Mouse (Mus musculus): ENCODE measurements at regions not wholly inside any gene's neighbourhood (a gene's known extent, or its start where the extent isn't known, plus 50 kb on each side); places are given as distances from the start of the nearest gene placed in this dataset.
"Not testable (repeated sequence)": the region's sequence is repeated elsewhere in the genome, so short reads cannot be mapped to it uniquely, and the experiment has no call there.

DNA sequence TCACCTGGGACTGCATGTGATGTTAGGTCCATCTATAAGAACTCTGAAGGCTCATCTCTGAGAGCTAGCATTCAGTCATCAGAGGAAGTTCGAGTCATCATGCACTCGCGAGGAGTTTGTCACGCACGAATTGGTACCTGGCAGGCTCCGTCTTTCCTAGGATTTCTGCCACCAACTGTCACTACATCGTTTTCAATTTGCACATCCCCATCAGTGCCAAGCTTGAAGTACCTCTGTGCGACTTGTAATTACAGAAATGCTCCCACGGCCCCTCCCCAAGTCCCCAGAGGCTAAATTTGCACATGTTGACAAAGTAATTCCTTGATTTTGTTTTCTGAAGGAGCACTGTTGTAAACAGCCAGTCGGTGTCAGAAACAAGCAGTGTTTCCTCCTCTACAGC lies 372.2 kb upstream of the Id2 start:
- no peak for DNase-seq (ENCODE audit: low read depth, low spot score)

DNA sequence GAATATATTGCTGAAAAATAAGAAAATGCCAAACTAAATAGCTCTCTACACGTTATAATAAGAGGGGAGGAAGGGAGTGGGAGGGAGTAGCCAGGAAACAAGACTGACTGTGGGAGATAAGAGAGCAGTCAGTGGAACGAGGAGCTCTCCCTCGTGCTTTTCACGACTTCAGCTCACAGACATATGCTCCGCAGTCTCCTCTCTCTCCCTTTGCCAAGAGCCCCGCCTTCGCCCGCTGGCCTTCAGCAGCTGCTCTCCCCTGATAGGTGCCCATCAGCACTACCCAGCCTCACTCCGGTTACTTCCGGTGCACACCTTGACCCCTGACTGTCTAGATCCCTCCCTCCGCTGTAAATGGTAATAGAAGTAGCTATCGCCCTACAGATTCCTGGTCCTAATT lies 370.8 kb upstream of the Id2 start:
- DNase-seq (ENCODE audit: low read depth, low spot score) = no peak

DNA sequence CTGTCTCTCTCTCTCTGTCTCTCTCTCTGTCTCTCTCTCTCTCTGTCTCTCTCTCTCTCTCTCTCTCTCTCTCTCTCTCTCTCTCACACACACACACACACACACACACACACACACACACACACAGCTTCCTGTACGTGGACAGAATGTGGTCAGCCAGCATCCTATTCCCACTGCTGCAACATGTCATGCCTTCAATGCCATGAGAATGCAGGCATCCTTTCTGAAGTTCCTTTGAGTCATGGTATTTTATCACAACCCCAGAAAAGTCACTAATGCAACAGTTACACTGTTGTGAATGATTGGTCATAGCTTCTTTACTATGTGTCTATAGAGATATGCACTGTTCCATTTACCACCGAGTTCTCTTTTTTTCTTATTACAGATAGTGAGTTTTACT lies 365.8 kb upstream of the Id2 start:
- not testable (repeated sequence) for DNase-seq (ENCODE audit: low read depth, low spot score)

DNA sequence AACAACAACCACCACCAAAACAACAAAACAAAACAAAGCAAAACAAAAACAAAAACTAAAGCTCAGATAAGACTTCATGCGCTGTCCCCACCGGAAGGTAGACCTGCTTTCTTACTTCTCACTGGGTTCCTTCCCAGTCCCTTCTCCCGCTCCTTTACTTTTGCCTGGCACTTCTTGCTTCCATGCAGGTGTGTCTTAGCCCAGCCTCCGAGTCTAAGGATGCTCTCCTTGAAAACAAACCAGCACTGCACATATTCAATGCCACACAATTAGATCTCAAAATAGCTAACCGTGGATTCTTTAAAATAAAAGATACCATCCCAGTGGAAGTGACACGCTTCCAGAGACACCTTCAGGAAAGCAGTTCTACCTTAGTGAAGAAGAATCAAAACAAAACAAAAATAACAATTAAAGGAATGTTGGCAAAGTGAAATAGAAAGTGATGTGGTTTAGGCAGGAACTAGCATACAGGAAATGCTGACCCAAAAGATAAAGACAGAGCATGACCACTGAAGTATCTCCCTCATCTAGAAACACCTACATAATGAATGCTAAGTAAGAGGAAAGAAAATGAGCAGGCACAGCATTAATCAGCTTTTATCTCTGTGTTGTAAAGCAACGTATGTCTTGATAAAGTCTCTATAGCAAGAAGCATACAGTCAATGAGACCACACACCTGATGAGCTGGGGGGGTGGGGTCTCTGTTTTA lies 358.5 kb upstream of the Id2 start:
- no peak for DNase-seq (ENCODE audit: low read depth, low spot score)

DNA sequence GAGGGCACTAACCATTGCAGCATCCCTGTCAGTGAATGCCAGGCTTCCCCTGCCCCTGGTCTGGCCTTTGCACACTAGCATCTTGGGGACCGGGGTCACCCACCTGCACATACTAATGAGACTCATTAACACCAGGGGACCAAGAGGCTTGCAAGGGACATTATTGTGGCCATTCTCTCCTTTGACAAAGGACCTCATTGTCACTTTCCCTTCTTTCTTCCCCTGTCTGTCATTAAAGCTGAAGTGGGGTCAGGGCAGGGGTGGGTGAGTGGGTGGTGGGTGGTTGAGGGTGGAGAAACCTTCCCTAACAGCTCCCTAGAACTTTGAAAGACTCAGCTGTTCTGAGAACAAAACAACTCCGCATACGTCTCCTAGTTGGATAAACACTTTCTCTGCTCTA lies 356.4 kb upstream of the Id2 start:
- DNase-seq (ENCODE audit: low read depth, low spot score) = no peak

DNA sequence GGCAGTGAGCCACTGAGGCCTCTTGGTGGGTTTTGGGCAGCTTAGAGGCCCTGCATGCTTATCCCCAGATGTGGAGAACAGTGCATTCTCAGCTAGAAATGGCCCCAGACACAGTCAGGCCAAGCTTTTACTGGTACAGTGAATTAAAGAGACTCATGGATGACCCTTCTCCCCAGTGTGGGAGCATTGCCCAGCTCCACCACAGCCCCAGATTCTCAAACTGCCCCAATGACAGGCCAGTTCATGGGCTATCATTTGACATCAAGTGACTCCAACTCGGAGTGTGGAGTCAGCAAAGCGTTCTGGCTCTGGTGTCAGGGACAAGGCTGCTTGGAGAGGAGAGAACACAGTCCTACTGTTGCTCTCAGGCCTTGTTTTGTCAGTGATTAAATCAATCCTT lies 354.2 kb upstream of the Id2 start:
- DNase-seq (ENCODE audit: low read depth, low spot score) = no peak

DNA sequence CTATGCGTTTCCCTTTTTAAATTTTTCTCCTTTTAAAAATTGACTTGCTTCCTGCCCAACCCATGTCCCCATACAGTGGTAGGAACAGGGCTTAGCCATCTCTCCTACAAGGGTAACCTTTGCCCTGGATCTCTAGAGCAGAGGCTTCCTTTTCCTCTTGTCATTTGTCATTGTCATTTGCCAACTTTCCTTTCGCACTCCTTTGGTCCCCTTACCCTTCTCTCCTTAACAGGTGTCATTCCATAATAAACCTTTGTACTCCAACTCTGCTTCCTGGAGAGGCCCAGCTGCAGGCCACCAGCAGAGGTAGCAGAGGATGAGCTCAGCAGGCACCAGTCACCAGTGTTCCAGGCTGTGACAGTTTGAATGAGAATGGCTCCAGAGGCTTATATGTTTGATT lies 347.4 kb upstream of the Id2 start:
- DNase-seq (ENCODE audit: low read depth, low spot score) = no peak

DNA sequence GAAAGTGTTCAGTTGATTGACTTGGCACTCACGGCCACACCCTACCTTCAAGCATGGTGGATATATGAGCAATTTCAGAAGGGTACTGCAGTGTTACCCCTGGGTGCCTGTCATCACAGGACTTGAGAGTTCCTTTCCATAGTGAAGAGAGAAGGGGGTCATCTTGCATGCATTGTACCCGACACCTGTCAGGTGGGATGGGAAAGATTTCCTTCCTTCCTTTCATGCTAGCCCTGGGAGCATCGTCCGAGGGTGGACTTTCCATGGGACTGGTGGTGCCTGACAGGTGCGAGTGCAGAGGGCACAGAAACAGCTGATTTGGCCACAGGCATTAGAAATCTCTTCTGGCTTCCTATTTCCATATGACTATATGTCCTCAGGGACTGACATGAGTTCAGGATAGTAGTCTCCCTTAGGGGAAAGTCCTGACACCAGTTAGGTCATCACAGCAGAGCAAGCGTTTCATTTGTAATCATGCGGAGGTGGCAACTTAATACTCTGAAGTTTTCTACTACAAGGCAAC lies 342.1 kb upstream of the Id2 start:
- DNase-seq (ENCODE audit: low read depth, low spot score) = no peak

DNA sequence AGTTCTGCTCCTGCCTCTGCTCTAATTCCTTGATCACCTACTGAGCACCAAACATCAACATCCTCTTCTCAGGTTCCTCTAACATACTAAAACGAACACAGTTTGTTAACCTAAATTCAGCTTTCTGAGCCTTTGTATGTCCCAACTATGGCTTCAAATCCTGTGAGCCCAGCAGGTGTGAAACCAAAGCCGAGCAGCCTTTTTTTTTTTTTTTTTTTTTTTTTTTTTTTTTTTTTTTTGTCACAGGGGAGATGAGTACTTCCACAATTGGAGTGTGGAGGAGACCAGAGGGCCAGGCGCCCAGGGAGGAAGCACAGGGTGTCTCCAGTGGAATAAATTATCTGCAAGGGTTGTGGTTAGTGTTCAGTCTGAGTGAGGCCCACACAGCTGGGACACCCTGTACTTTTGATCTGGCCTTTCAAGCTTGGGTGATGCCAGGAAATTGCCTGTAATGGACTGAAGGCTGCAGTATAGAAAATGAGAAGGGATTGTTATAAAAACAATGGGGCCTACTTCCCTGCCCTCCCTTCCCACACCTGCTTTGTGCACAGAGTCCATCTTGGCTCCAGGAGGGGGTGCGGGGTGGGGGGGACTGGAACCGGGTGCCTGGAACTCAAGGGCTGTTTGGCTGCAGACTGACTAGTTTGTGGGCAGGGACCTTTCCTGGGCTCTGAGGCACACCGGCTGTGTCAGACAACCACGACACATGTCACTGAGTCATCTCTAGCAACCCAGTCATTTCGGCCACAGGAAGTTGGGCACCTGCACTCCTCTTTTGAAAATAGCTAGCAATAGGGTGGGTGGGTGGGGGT lies 341.5 kb upstream of the Id2 start:
- no peak for DNase-seq (ENCODE audit: low read depth, low spot score)

DNA sequence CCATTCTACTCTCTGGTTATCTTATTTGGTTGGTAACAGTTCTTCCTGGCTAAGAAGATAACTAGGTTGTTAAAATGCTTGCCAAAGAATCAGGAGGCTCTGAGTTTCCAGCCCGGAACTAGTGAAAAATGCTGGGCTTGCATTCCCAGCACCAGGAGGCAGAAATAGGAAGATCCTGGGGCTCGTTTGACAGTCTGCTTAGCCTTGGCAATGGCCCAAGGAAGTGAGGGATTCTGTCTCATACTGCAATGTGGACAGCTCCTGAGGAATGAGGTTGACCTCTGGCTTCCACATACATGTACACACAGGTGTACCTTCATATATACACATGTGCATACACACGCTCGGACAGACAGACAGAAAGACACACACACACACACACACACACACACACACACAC lies 340.6 kb upstream of the Id2 start:
- no peak for DNase-seq (ENCODE audit: low read depth, low spot score)

DNA sequence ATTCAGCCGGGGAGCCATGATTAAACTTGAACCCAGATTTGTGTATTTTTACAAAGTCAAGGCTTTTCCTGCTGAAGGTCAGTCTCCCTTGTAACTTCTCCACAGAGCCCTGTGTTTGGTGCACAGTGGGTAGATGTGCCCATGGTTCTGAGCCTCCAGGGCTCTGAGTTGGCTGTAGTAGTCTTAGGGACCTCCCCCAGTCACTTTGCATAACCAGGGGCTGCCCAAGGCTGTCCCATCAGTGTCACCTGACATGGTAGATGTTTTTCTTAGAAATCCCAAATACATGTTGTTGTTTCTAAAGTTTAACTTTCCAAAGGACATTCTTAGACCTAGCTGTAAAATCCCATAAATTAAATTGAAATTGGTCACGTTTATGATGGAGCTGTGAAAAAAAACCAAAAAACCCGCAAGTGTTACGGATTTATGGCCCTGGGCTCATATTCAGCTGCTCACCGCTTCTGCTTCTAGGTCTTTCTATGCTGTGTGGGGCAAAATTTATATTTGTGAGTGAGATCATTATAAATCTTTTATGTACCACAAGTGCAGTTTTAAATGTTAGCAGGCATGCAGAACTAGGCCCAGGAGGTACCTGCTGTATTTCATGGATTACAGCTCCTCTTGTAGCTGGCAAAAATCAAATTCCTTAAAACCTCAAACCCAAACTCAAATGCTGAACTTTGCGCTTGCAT lies 339.4 kb upstream of the Id2 start:
- no peak for DNase-seq (ENCODE audit: low read depth, low spot score)

DNA sequence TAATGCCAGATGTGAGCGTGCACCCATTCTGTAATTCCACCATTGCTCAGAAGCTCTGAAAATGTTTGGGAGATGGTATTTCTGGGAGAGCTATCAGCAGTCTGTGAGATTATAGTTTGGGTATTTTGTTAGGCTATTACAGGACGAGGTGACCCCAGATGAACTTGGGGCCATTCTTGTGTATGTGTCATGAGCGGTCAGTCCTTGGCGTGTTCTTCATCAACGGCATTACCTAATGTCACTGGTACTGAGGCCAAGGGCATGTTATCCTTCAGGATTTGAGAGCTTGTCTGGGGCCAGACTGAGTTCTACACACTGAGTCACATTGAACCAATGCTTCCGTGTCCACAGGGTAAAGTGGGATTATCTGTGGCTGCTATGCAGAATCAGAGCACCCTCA lies 335.9 kb upstream of the Id2 start:
- DNase-seq (ENCODE audit: low read depth, low spot score) = no peak

DNA sequence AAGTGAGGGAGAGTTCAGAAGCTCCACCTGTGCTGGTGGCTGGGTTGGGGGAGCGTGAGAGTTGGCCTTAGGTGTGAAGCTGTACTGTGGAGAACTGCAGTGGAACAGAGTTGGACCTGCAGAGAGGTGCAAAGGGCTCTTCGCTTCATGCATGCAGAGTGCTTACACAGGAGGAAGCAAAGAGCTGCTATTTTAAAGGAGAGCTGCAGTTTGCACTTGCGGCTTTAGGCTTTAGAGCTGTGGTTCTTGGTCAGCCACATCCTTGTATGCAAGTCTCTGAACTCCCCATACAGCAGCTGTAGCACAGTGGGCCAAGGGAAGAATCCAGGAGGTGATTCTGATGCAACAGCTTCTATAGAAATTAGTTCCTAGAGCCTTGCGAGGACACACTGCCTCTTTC lies 334.0 kb upstream of the Id2 start:
- DNase-seq (ENCODE audit: low read depth, low spot score) = no peak

DNA sequence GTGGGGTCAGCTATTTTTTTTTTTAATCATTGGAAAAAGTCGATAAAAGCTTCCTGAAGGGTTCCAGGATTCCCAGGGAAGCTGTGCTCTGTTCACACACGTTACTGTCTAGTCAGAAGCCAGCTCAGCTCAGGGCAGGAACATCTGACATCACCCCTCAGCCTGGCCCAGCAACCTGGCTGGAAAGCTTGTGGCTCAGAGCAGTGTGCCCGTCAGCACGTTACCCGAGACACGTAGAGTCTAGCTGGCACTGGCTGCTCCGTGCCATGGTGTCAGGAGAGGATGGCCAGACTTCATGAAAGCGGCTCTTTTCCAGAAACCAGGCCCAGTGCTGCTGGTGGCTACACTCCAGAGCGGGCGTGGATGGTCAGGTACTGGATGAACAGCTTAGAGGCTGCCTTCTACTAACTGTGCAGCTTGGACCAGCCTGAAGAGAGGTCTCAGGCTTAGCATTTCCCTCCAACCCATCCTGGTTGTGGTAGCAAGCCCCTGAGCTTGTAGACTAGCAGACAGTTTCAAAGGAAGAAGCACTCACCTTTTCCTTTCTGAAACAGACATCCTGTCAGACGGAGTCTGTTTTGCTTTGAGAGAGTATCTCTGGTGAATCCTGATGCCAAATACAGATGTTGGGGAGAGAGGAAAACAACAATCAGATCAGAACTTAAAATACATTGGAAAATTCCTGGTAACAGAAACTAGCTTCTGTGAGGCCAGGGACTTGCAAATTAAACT lies 331.1 kb upstream of the Id2 start:
- no peak for DNase-seq (ENCODE audit: low read depth, low spot score)

DNA sequence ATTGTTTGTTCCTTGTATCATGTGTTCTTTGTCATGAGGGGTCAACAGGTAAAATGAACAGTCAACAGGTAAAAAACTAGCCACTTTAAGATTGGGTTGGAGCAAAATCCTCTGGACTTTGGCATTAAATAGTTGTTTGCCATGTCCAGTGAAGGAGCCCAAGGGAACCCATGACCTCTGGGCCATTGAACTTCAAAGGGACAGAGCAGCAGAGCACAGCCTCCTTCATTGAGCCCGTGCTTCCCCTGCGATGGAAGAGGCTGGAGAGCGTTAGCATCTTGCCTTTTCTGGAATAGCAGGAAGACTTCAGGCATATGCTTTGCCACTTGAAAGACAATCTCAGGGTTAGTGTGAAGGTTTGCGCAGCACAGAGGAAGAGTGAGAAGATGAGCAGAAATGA lies 320.4 kb upstream of the Id2 start:
- DNase-seq (ENCODE audit: low read depth, low spot score) = no peak

DNA sequence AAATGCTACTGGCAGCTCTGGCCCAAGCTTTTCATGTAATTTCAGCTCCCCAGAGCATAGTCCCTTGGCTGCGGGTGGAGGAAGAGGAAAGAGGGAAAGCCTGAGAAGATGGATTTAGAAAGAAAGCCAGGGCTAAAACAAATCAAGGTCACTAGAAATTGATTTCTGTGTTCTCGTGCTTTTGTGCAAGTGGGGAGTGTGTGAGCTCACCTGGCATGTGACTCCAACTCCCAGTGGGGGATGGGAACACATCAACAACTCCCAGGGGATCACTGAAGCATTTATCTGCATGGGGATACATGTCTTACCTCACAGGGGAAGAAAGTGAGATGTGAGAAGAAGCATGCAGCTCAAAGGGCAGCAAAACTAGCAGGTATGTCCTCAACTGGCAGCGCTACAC lies 319.6 kb upstream of the Id2 start:
- no peak for DNase-seq (ENCODE audit: low read depth, low spot score)

DNA sequence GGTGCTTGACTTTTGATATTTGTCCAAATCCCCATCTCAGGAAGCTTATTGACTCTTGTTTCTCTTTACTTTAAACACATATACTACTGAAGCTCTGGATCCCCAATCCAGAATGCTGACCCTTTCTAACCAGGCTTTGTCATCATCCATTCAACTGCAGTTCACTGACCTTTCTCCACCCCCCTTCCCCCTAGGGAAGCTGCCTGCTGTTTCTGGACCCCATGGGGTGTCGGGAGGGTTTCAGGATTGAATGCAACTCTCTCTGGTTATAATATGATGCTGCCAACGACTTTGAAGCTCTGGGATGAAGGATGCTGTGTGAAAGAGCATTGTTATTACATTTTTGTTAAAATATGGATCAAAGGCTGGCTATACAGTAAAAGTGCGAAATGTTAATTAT lies 318.7 kb upstream of the Id2 start:
- no peak for DNase-seq (ENCODE audit: low read depth, low spot score)

DNA sequence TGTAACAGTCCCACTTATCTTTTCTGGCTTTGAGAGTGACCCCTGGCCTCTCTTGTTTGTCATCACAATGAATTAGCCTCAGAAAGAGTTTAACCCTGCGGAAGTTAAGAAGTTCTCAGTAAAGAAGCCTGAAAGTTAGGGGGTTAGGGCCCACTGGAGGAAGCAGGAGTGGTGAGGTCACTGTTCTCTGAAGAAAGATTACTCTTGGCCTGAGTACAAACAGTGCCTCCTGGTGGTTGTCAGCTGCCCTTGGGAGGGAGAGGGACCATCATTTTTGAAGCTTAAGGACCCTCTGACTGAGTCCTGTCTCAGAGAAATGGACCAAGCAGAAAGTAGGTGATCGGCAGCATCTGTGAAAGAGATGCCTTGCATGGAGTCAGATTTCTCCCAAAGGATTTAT lies 318.3 kb upstream of the Id2 start:
- DNase-seq (ENCODE audit: low read depth, low spot score) = peak; percentile 38

DNA sequence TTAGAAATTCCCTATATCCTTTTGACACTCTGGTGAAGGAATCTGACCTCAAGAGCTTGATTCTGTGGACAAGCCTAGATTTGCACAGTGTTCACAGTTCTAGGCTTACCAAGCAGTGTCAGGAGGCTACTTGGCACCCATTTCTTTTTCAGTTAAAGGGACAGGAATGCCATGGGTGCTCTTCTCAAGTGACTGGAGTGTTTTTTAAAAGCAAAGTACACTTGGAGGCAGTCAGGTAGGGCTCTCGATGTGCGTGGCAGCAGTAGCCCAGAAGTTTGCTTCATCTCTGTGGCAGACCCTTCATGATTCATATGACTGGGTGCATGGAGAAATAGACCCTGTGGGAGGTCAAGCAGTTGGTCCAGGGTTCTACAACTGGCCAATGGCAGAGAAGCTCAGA lies 310.4 kb upstream of the Id2 start:
- DNase-seq (ENCODE audit: low read depth, low spot score) = no peak

DNA sequence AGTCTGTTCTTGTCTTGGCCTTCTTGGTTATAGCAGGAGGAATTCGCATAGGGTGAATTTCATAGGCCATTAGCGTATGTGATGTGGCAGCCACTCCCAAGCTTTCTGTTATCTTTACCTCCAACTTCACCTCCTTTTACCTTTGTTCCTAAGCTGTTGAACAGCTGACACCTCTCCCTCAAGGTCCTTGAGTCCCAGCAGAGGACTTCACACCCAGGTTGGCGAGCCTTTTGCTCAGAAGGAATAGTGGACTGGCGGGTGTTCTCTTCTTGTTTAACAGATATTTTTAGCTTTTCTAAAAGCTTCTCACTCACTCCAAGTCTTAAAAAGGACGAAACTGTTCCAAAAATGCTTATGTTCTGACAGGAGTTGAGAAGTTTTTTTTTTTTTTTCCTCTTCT lies 303.4 kb upstream of the Id2 start:
- no peak for DNase-seq (ENCODE audit: low read depth, low spot score)

DNA sequence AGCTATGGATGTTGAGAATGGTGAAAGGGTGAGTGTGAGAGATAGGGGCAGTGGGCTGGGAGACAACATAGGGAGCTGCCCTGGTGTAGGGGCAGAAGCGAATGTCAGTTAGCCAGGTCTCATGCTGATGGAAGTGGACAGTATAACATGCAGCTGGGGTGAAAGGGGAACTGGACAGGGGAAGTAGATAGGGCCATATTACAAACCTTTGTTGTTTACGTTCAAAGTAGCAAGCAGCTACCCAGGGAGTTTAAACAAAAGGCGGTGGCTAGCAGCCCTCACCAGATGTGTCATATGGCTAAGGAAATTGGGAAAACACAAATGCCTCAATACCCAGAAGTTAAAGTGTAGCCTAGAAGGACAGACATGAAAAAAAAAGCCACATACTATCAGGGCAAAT lies 301.8 kb upstream of the Id2 start:
- no peak for DNase-seq (ENCODE audit: low read depth, low spot score)

DNA sequence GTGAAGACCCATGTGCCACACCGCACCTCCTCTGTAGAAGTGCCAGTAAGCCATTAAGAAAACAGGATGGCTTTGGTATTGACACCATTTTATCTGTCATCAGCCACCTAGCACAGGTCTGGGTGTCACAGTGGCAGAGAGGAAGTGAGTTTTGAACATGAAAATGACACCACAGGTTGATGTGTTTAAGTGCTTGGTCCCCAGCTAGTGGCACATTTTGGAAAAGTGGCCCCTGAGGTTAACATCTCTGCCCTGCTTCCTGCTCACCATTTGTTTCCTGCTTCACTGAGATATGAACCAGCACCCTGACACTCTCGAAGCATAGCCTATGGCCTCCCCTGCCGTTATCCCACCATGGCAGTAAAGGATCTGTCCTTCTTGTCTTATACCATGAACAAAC lies 297.4 kb upstream of the Id2 start:
- DNase-seq (ENCODE audit: low read depth, low spot score) = no peak

All from ES-CJ7 (cell line).